21 mouse cellular contexts compared by ENCODE assay signal in the genomic region with DNA sequence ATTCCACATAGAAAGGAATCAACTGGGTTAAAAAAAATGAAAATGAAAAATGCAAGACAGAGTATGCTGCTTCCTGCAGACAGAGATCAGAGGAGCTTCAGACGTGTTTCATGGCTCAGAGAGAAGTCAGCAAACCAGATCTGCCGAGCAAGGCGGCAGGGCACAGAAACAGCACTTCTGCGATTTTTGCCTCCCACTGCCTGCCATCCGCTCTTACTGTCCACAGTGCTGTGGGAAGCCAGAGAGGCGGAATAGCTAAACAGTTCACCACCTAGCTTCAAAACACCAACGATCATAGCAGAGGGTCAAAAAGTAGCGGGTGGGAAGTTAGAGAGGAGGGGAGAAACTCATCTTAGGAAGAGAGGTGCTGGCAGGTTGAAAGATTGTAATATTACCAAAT.
A peak's percentile ranks its signal among the peaks of the same experiment; 100 is the strongest.
DNase-seq lines count a peak whose midpoint lies in the region; ATAC-seq and TF ChIP-seq lines count a peak whose summit lies in the region.
"Had no signal": no experiment of that assay in that cellular context is flagged by ENCODE, and none has a peak within 500 bp of the region (broad histone marks: within the 10 kb centered on the region; RNA-seq: fewer than 3 reads in every experiment).

No protein-coding gene starts in this region.

- H3K36me3 ChIP-seq in heart, embryonic 10.5 days, result no peaks in the 10 kb centered on the region
- H3K36me3 ChIP-seq in kidney, embryonic 14.5 days (ENCODE audit: control insufficient read depth, insufficient read depth, low read length), result no peaks in the 10 kb centered on the region
- H3K36me3 ChIP-seq: hindbrain, embryonic 10.5 days; midbrain, embryonic 12.5 days had no signal

- H3K27ac ChIP-seq in heart, embryonic 10.5 days, result peak overlapping the region; percentile 59
- peak overlapping the region; percentile 67; the same call in 1 of the 2 replicates for H3K27ac ChIP-seq in kidney, embryonic 14.5 days (ENCODE audit: low read depth, low read length)
- H3K27ac ChIP-seq in embryonic fibroblast, embryonic 13.5 days (ENCODE audit: insufficient read depth, low read length), result peak overlapping the region; percentile 18
- H3K27ac ChIP-seq: midbrain, embryonic 12.5 days had no signal

- no peak overlapping the region for H3K9ac ChIP-seq in kidney, embryonic 14.5 days (ENCODE audit: low read depth, low read length)
- H3K9ac ChIP-seq: liver, postnatal 0 days; midbrain, embryonic 12.5 days had no signal

- no peak for DNase-seq in heart, embryonic 10.5 days (ENCODE audit: low spot score)
- DNase-seq in heart, postnatal 36 days, result no peak
- no peak for DNase-seq in kidney, adult 18-20 months
- peak; percentile 20 for DNase-seq in right cerebral cortex, adult 18-20 months
- no peak for DNase-seq in right cerebral cortex, postnatal 25 days
- no peak for DNase-seq in adrenal gland, adult 18-20 months (ENCODE audit: low spot score in 2 of 2)
- DNase-seq: adrenal gland, postnatal 14 days; cerebellum, adult 9-11 months; gastrocnemius, postnatal 10 days; kidney, adult 2 months; liver, postnatal 0 days; lung, postnatal 14 days; right cerebral cortex, postnatal 14 days; spleen, adult 18-20 months; thymus, adult 18-20 months; thymus, postnatal 4 days had no signal

- no peak for ATAC-seq in kidney, embryonic 14.5 days (ENCODE audit: low FRiP score, low TSS enrichment)
- ATAC-seq: forebrain, embryonic 14.5 days; liver, postnatal 0 days had no signal

- H3K4me3 ChIP-seq in heart, embryonic 10.5 days, result no peak overlapping the region
- no peak overlapping the region for H3K4me3 ChIP-seq in kidney, embryonic 14.5 days (ENCODE audit: low read length)
- H3K4me3 ChIP-seq in embryonic fibroblast, embryonic 13.5 days (ENCODE audit: insufficient read depth, low read length), result no peak overlapping the region
- H3K4me3 ChIP-seq: hindbrain, embryonic 10.5 days; midbrain, embryonic 12.5 days had no signal

- no peak for TF ChIP-seq CTCF in embryonic fibroblast, embryonic 13.5 days (IDR thresholded peaks at IDR 0.05; ENCODE audit: borderline replicate concordance, insufficient read depth, low read length)

- no peaks in the 10 kb centered on the region for H3K27me3 ChIP-seq in heart, embryonic 10.5 days (ENCODE audit: insufficient read depth, poor library complexity, severe bottlenecking)
- no peaks in the 10 kb centered on the region for H3K27me3 ChIP-seq in kidney, embryonic 14.5 days (ENCODE audit: control insufficient read depth, insufficient read depth, low read length)
- H3K27me3 ChIP-seq: midbrain, embryonic 12.5 days had no signal

- no peak overlapping the region for H3K4me2 ChIP-seq in kidney, embryonic 14.5 days (replicated peaks; ENCODE audit: low read depth, low read length)
- H3K4me2 ChIP-seq: midbrain, embryonic 12.5 days had no signal

- intact Hi-C loops in heart, postnatal 36 days (cut with DNase I), result no loop called here

- H3K9me3 ChIP-seq in heart, embryonic 10.5 days, result no peaks in the 10 kb centered on the region
- no peaks in the 10 kb centered on the region for H3K9me3 ChIP-seq in kidney, embryonic 14.5 days (ENCODE audit: control insufficient read depth, low read length)
- H3K9me3 ChIP-seq: hindbrain, embryonic 10.5 days; midbrain, embryonic 12.5 days had no signal

- H3K4me1 ChIP-seq in heart, embryonic 10.5 days, result peaks cover 68% of the 10 kb centered on the region
- peaks cover 29% of the 10 kb centered on the region for H3K4me1 ChIP-seq in kidney, embryonic 14.5 days (ENCODE audit: control insufficient read depth, insufficient read depth, low read length)
- peaks cover 18% of the 10 kb centered on the region for H3K4me1 ChIP-seq in embryonic fibroblast, embryonic 13.5 days (ENCODE audit: control insufficient read depth, insufficient read depth, low read length)

- WGBS in heart, embryonic 10.5 days, result 75% methylated on average over 8 of the region's 8 CpGs
- WGBS in kidney, embryonic 14.5 days, result 47% methylated on average over 8 of the region's 8 CpGs

- no peak for TF ChIP-seq POLR2A in embryonic fibroblast, embryonic 13.5 days (IDR thresholded peaks at IDR 0.05; ENCODE audit: low read depth, low read length)
